Mouse (Mus musculus) MEL (cell line): ENCODE data around the gene Srxn1. TPM values are rescaled to one million over a fixed set of nuclear protein-coding genes. Genes with fewer than 3 reads are reported as not detected.
A peak's percentile ranks its signal among the peaks of the same experiment; 100 is the strongest.

Experiments
- DNase-seq: peaks from one replicate; pipeline ENCODE4 v3.0.0; 2011; ENCODE audit warnings: low read depth, low spot score
- H3K27ac ChIP-seq: 2 replicates; pipeline ENCODE4 v1.5.1; 2012; ENCODE audit warnings: low read depth, mild to moderate bottlenecking, control low read depth, low read length, moderate library complexity; ENCODE audit not compliant: control insufficient read depth
- H3K27me3 ChIP-seq, 2 experiments: fragments of 150-350 bp in 1 of 2; sonication (generic) in 1 of 2; 2 replicates each; pipeline ENCODE4 v1.6.1; 2012; ENCODE audit warnings: low read length in 2 of 2, mild to moderate bottlenecking in 2 of 2, improper control_type of control experiment in 1 of 2, moderate library complexity in 1 of 2; ENCODE audit not compliant: insufficient read depth in 2 of 2, control insufficient read depth in 1 of 2
- H3K36me3 ChIP-seq, 2 experiments: 2 replicates each; pipeline ENCODE4 v1.6.1; 2012 to 2014; ENCODE audit warnings: low read length in 2 of 2, improper control_type of control experiment in 1 of 2, inconsistent platforms in 1 of 2, mild to moderate bottlenecking in 1 of 2; ENCODE audit not compliant: insufficient read depth in 2 of 2, control insufficient read depth in 1 of 2
- H3K4me1 ChIP-seq, 2 experiments: fragments of 150-350 bp in 1 of 2; sonication (generic) in 1 of 2; 2 replicates each; pipeline ENCODE4 v1.6.1; 2012; ENCODE audit warnings: low read length in 2 of 2, improper control_type of control experiment in 1 of 2, mild to moderate bottlenecking in 1 of 2; ENCODE audit not compliant: insufficient read depth in 2 of 2, control insufficient read depth in 1 of 2
- H3K4me3 ChIP-seq, 2 experiments: fragments of 150-350 bp in 1 of 2; sonication (generic) in 1 of 2; 2 replicates each; pipeline ENCODE4 v1.5.1; 2012; ENCODE audit warnings: low read depth in 2 of 2, low read length in 2 of 2, mild to moderate bottlenecking in 2 of 2, moderate library complexity in 2 of 2, control low read depth in 1 of 2, improper control_type of control experiment in 1 of 2; ENCODE audit not compliant: control insufficient read depth in 1 of 2, insufficient read depth in 1 of 2
- H3K79me2 ChIP-seq: 2 replicates; pipeline ENCODE4 v1.6.1; 2012; ENCODE audit warnings: mild to moderate bottlenecking, low read length, moderate library complexity; ENCODE audit not compliant: control insufficient read depth, poor library complexity, insufficient read depth
- H3K9ac ChIP-seq: 2 replicates; pipeline ENCODE4 v1.6.1; 2012; ENCODE audit warnings: low read depth, mild to moderate bottlenecking, control low read depth, low read length, moderate library complexity; ENCODE audit not compliant: control insufficient read depth, poor library complexity, severe bottlenecking
- H3K9me3 ChIP-seq: fragments of 150-350 bp; sonication (generic); replicated peaks from 2 replicates; pipeline ENCODE4 v1.6.1; 2012; ENCODE audit warnings: mild to moderate bottlenecking, low read length, improper control_type of control experiment, moderate library complexity; ENCODE audit not compliant: insufficient read depth
- CHD1 ChIP-seq: IDR thresholded peaks from 2 replicates; pipeline ENCODE4 v1.6.1; 2012; ENCODE audit warnings: low read depth, mild to moderate bottlenecking, inconsistent platforms, low read length, improper control_type of control experiment
- CHD2 ChIP-seq: IDR thresholded peaks from 2 replicates; pipeline ENCODE4 v1.6.1; 2011; ENCODE audit warnings: low read length, improper control_type of control experiment
- CTCF ChIP-seq, 3 experiments: IDR thresholded peaks in 2 of 3; conservative IDR thresholded peaks in 1 of 3; 2 replicates each; pipeline ENCODE4 v1.5.1; 2011 to 2012; ENCODE audit warnings: low read length in 3 of 3, low read depth in 2 of 3, mild to moderate bottlenecking in 2 of 3, improper control_type of control experiment in 1 of 3, inconsistent platforms in 1 of 3, mixed read lengths in 1 of 3, moderate library complexity in 1 of 3; ENCODE audit not compliant: control insufficient read depth in 1 of 3, insufficient read depth in 1 of 3, poor library complexity in 1 of 3, severe bottlenecking in 1 of 3
- E2F4 ChIP-seq: IDR thresholded peaks from 2 replicates; pipeline ENCODE4 v1.6.1; 2011; ENCODE audit warnings: low read depth, low read length, improper control_type of control experiment, borderline replicate concordance
- ELF1 ChIP-seq: IDR thresholded peaks from 2 replicates; pipeline ENCODE4 v1.6.1; 2014; ENCODE audit warnings: low read depth, mild to moderate bottlenecking, inconsistent platforms, low read length, improper control_type of control experiment, moderate library complexity
- ETS1 ChIP-seq: IDR thresholded peaks from 2 replicates; pipeline ENCODE4 v1.6.1; 2012; ENCODE audit warnings: low read depth, mild to moderate bottlenecking, inconsistent platforms, low read length, improper control_type of control experiment, moderate library complexity
- JUND ChIP-seq: IDR thresholded peaks from 2 replicates; pipeline ENCODE4 v1.6.1; 2011; ENCODE audit warnings: low read depth, mild to moderate bottlenecking, improper control_type of control experiment, low read length
- KAT2A ChIP-seq: conservative IDR thresholded peaks from 2 replicates; pipeline ENCODE4 v1.6.1; 2012; ENCODE audit warnings: low read depth, low read length, improper control_type of control experiment, inconsistent platforms
- MAFK ChIP-seq: IDR thresholded peaks from 2 replicates; pipeline ENCODE4 v1.6.1; 2011; ENCODE audit warnings: low read depth, mild to moderate bottlenecking, low read length, improper control_type of control experiment, borderline replicate concordance
- MAX ChIP-seq: IDR thresholded peaks from 2 replicates; pipeline ENCODE4 v1.6.1; 2011; ENCODE audit warnings: low read length, improper control_type of control experiment
- MAZ ChIP-seq: IDR thresholded peaks from 2 replicates; pipeline ENCODE4 v1.6.1; 2012; ENCODE audit warnings: low read depth, mild to moderate bottlenecking, inconsistent platforms, low read length, improper control_type of control experiment
- MYB ChIP-seq: IDR thresholded peaks from 2 replicates; pipeline ENCODE4 v1.6.1; 2011; ENCODE audit warnings: mild to moderate bottlenecking, low read depth, low read length, improper control_type of control experiment
- MYC ChIP-seq: IDR thresholded peaks from 2 replicates; pipeline ENCODE4 v1.6.1; 2011; ENCODE audit warnings: low read depth, mild to moderate bottlenecking, low read length, improper control_type of control experiment, moderate library complexity
- POLR2A ChIP-seq, 2 experiments: IDR thresholded peaks; 2 replicates each; pipeline ENCODE4 v1.6.1; 2011 to 2012; ENCODE audit warnings: low read length in 2 of 2, mild to moderate bottlenecking in 2 of 2, control low read depth in 1 of 2, improper control_type of control experiment in 1 of 2, low read depth in 1 of 2, moderate library complexity in 1 of 2; ENCODE audit not compliant: control insufficient read depth in 1 of 2, insufficient read depth in 1 of 2, poor library complexity in 1 of 2
- RAD21 ChIP-seq: IDR thresholded peaks from 2 replicates; pipeline ENCODE4 v1.6.1; 2011; ENCODE audit warnings: mild to moderate bottlenecking, low read depth, low read length, improper control_type of control experiment
- RCOR1 ChIP-seq: IDR thresholded peaks from 2 replicates; pipeline ENCODE4 v1.6.1; 2012; ENCODE audit warnings: low read depth, mild to moderate bottlenecking, inconsistent platforms, low read length, improper control_type of control experiment
- SMC3 ChIP-seq: IDR thresholded peaks from 2 replicates; pipeline ENCODE4 v1.6.1; 2011; ENCODE audit warnings: low read depth, low read length, improper control_type of control experiment
- TAL1 ChIP-seq: IDR thresholded peaks from 2 replicates; pipeline ENCODE4 v1.6.1; 2012; ENCODE audit warnings: mild to moderate bottlenecking, inconsistent platforms, low read length, moderate library complexity, mixed read lengths
- TCF12 ChIP-seq: IDR thresholded peaks from 2 replicates; pipeline ENCODE4 v1.6.1; 2014; ENCODE audit warnings: low read depth, mild to moderate bottlenecking, inconsistent platforms, low read length, improper control_type of control experiment, moderate library complexity
- UBTF ChIP-seq: IDR thresholded peaks from 2 replicates; pipeline ENCODE4 v1.6.1; 2012; ENCODE audit warnings: low read depth, mild to moderate bottlenecking, inconsistent platforms, low read length, improper control_type of control experiment, moderate library complexity, borderline replicate concordance; ENCODE audit not compliant: insufficient read depth
- USF1 ChIP-seq: IDR thresholded peaks from 2 replicates; pipeline ENCODE4 v1.6.1; 2014; ENCODE audit warnings: low read depth, mild to moderate bottlenecking, inconsistent platforms, low read length, improper control_type of control experiment, moderate library complexity
- USF2 ChIP-seq, 2 experiments: IDR thresholded peaks; 2 replicates each; pipeline ENCODE4 v1.6.1; 2011 to 2012; ENCODE audit warnings: improper control_type of control experiment in 2 of 2, low read length in 2 of 2, borderline replicate concordance in 1 of 2, inconsistent platforms in 1 of 2, low read depth in 1 of 2, mild to moderate bottlenecking in 1 of 2; ENCODE audit not compliant: insufficient read depth in 1 of 2
- ZC3H11A ChIP-seq: IDR thresholded peaks from 2 replicates; pipeline ENCODE4 v1.6.1; 2012; ENCODE audit warnings: low read depth, mild to moderate bottlenecking, inconsistent platforms, low read length, improper control_type of control experiment
- ZMIZ1 ChIP-seq: IDR thresholded peaks from 2 replicates; pipeline ENCODE4 v1.6.1; 2012; ENCODE audit warnings: low read depth, mild to moderate bottlenecking, inconsistent platforms, low read length, improper control_type of control experiment, moderate library complexity
- ZNF384 ChIP-seq: IDR thresholded peaks from 2 replicates; pipeline ENCODE4 v1.6.1; 2012; ENCODE audit warnings: low read depth, mild to moderate bottlenecking, inconsistent platforms, low read length, improper control_type of control experiment
- polyA plus RNA-seq, 2 experiments: library from polyadenylated mRNA; stranded (reverse) in 1 of 2; unstranded in 1 of 2; fragments of >175 nt in 1 of 2; fragments of >200 nt in 1 of 2; gene quantifications; 2 replicates each; pipeline versions ENCODE4 v1.2.1 to v1.2.4; 2012; ENCODE audit warnings: low replicate concordance in 2 of 2, low read depth in 1 of 2; ENCODE audit not compliant: insufficient read length in 2 of 2, insufficient read depth in 1 of 2, missing spikeins in 1 of 2
- total RNA-seq: library from RNA; depleted of rRNA; stranded (reverse); fragments of 300-350 nt; gene quantifications from 2 replicates; pipeline ENCODE4 v1.2.3, GENCODE M21; 2012

Srxn1 gene
- total and polyA plus RNA-seq, 3 experiments: 31.3 to 48.6 TPM; not detected in 1

- Histone ChIP-seq H3K9me3 (no peaks in the 10 kb centered on the region), H3K27ac (no peak overlapping the region), H3K27me3 (no peaks in the 10 kb centered on the region), H3K36me3 (peaks cover 0 to 17% of the 10 kb centered on the region in 2 experiments; a peak in 3 of 4 replicates), H3K4me1 (peaks cover 7 to 21% of the 10 kb centered on the region in 2 experiments), H3K79me2 (peaks cover 22% of the 10 kb centered on the region), H3K4me3 (no peak overlapping the region), H3K9ac (no peak overlapping the region)
- DNase-seq: no peak
- no peak for TF ChIP-seq KAT2A
- TF ChIP-seq CHD2: no peak
- no peak for TF ChIP-seq ZC3H11A
- TF ChIP-seq TAL1: no peak
- no peak for TF ChIP-seq POLR2A (IDR thresholded peaks at IDR 0.05; ENCODE audit: control insufficient read depth in 1 of 2, insufficient read depth in 1 of 2, low read depth in 1 of 2, low read length in 2 of 2, poor library complexity in 1 of 2)
- no peak for TF ChIP-seq MYC
Measured at GRCm38 (mm10) chr2:152109386-152109785, 4.1 kb downstream of the Srxn1 start.

- H3K9ac ChIP-seq: no peak overlapping the region
- peaks cover 6 to 21% of the 10 kb centered on the region in 2 experiments for H3K4me1 ChIP-seq
- H3K79me2 ChIP-seq: peaks cover 9% of the 10 kb centered on the region
- no peaks in the 10 kb centered on the region for H3K9me3 ChIP-seq
- H3K27me3 ChIP-seq: no peaks in the 10 kb centered on the region
- peaks cover 0 to 11% of the 10 kb centered on the region in 2 experiments; a peak in 3 of 4 replicates for H3K36me3 ChIP-seq
- no peak for DNase-seq
- H3K4me3 ChIP-seq: no peak overlapping the region
- TF ChIP-seq ETS1 (peak; percentile 42), ZNF384 (no peak), RAD21 (no peak), MAZ (no peak), CHD2 (no peak), SMC3 (no peak), UBTF (no peak), CHD1 (no peak)
- no peak overlapping the region for H3K27ac ChIP-seq
Measured at GRCm38 (mm10) chr2:152111311-152111710, 6.0 kb downstream of the Srxn1 start.

GRCm38 (mm10) chr2:152111920-152112319, 6.6 kb downstream of the Srxn1 start:
- peaks cover 3% of the 10 kb centered on the region; the same call in 1 of the 2 replicates for H3K79me2 ChIP-seq
- H3K27me3 ChIP-seq: no peaks in the 10 kb centered on the region
- peak overlapping the region in 1 of 2 experiments; percentile 35; a peak in 3 of 4 replicates for H3K4me3 ChIP-seq
- H3K9me3 ChIP-seq: no peaks in the 10 kb centered on the region
- H3K27ac ChIP-seq: peak overlapping the region; percentile 34; the same call in 1 of the 2 replicates
- H3K9ac ChIP-seq: peak overlapping the region; percentile 67
- peaks cover 0 to 7% of the 10 kb centered on the region in 2 experiments; a peak in 3 of 4 replicates for H3K36me3 ChIP-seq
- peaks cover 5 to 15% of the 10 kb centered on the region in 2 experiments for H3K4me1 ChIP-seq
- peak; percentile 96 for DNase-seq
- TF ChIP-seq CHD1 (no peak), MAX (peak; percentile 54; the same call in 1 of the 2 replicates), MAZ (no peak), MYB (no peak), KAT2A (no peak), USF1 (no peak), MAFK (no peak), SMC3 (peak; percentile 94), ZC3H11A (peak; percentile 89), ELF1 (peak; percentile 26; the same call in 1 of the 2 replicates), RCOR1 (0 out of 2 replicates have a peak, but pooled peaks have one; percentile 25), TAL1 (no peak), ZNF384 (no peak), JUND (no peak), TCF12 (peak; percentile 14; the same call in 1 of the 2 replicates), ZMIZ1 (no peak), CTCF (IDR thresholded peaks at IDR 0.05 in 2 of 3, conservative IDR thresholded peaks at IDR 0.05 in 1 of 3; ENCODE audit: control insufficient read depth in 1 of 3, insufficient read depth in 1 of 3, low read depth in 2 of 3, low read length in 3 of 3, poor library complexity in 1 of 3, severe bottlenecking in 1 of 3) (peak; percentile 96 to 100 (median 99)), E2F4 (no peak), USF2 (IDR thresholded peaks at IDR 0.05; ENCODE audit: borderline replicate concordance in 1 of 2, insufficient read depth in 1 of 2, low read depth in 1 of 2, low read length in 2 of 2) (no peak)
